Mouse (Mus musculus): Measurements from ENCODE around the gene Gpr15.

The Gpr15 gene

DNA sequence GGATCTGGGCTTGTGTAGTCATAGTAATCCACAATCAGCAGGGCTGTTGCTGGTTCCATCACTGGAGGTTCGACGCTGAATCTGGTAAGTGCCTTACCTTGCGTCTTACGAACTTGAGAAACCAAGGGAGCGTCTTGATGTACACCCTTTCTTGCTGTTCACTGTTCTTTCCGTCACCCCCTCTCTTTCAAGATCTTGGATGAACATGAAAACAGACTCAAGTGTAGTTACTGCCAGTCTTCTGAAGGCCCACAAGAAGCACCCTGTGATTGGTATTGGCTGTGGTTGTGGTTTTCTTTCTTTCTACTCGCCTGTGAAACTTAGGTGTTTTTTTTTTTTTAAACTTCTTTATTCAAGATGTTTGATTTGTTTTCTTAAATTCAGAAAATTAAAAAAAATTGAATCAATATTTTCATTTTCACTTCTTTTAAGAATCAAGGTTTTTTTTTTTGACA is at the start of gene Gpr15:
Gpr15 (minus strand) TSS at position 405 of the 455 bp plus-strand sequence.
- no peak for DNase-seq (ENCODE audit: low spot score in 2 of 2)

DNA sequence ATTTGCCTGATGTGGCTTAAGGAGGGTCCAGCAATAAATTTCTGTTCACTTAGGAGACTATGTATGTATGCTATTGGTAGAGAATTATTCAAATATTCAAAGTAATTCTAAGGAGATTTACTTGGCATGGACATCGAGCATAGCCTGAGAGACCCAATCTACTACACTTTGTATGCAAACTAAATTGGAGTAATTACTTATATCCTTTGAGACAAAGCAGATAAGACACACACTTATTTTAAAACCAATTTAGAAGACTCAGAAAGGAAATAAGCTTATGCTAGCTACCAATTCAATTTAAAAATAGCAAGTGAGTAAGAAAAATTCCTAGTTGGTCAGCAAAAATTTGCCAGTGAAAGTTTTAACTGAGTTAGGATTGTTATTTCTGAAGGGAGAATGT is 44.2 kb upstream of the Gpr15 start, which contains the start of gene Olfr172:
Olfr172 (minus strand) TSS at position 101 of the 400 bp plus-strand sequence.
- no peak for DNase-seq (ENCODE audit: low spot score in 2 of 2)

DNA sequence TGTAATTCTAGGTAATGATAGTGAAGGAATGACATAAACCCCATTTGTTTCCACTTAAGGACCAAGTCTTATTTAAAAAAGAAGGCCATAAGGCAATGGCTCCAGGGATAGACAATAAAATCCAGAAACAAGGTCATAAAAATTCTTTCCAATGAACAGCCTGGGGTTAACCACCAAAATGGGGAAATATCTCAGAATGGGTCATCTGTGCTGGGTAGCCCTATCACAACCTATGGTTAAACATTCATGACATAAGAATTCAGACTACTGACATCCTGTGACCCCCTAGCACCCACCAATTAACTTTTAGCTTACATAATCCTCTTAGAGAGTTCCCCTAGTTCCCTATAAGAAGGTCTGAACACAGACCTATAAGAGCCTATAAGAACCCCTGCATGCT is 37.3 kb upstream of the Gpr15 start:
- no peak for DNase-seq (ENCODE audit: low spot score in 2 of 2)

DNA sequence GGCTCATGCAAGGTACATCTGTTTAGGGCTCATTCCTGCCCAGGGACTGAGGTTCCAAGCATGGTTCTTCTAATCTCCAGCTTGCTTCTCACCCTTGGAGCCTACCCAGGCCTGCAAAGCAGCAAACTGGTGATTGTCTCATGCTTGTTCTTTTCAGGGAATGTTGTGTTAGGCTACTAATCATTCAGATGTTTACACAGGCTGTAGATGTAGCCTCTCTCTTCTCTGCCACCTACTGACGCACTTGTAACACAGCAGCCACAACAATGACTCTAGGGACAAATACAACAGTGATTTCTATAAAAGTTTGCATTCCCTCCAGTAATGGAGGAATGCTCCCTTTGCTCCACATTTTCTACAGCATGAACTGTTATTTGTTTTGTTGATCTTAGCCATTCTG is 32.4 kb upstream of the Gpr15 start:
- DNase-seq (ENCODE audit: low spot score in 2 of 2), result no peak

DNA sequence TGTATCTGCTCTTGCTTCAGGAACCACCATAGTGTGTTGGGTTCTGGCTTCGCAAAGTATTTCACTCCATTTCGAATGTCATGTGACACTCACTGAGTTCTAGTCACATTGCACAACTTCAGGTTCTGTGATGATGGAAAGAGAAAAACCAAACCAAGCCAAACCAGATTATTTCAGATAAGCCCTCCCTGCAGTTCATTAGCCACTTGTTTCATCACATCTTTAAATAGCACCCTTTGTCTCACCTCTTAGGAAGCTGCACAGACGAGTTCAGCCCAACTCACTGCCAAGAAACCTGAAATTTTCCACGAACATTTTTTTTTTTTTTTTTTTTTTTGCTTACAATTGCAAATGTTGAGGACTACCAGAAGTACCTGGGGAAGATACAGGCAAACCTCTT is 27.8 kb upstream of the Gpr15 start:
- DNase-seq (ENCODE audit: low spot score in 2 of 2), result no peak

DNA sequence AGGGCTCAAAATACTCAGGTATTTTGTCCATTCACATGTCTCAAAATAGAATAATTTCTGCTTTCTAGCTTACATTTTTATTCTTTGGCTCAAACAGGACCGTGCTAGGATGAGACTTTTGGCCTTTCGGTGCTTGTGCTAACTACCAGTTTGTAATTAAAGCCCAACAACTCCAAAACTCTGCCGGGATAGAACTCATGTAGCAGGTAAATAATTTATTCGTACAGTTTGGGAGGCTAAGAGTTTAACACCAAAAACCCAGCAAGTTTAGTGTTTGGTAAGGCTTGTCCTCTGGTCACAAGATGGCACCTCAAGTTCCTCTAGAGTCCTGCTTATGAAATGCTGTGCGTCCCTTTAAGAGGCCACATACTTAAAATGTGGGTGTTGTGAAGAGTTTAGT is 21.9 kb upstream of the Gpr15 start:
- DNase-seq (ENCODE audit: low spot score in 2 of 2), result no peak

DNA sequence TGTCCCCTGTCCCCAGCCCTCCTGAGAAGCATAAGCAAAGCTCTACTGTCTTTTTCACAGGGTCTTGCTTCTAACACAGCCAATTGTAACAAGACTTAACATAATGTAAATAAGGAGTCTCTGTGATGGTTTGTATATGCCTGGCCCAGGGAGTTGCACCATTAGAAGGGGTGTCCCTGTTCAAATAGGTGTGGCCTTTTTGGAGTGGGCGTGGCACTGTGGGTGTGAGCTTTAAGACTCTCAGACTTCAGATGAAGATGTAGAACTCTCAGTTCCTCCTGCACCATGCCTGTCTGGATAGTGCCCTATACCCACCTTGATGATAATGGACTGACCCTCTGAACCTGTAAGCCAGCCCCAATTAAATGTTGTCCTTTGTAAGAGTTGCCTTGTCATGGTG is 19.9 kb upstream of the Gpr15 start:
- DNase-seq (ENCODE audit: low spot score in 2 of 2), result no peak

DNA sequence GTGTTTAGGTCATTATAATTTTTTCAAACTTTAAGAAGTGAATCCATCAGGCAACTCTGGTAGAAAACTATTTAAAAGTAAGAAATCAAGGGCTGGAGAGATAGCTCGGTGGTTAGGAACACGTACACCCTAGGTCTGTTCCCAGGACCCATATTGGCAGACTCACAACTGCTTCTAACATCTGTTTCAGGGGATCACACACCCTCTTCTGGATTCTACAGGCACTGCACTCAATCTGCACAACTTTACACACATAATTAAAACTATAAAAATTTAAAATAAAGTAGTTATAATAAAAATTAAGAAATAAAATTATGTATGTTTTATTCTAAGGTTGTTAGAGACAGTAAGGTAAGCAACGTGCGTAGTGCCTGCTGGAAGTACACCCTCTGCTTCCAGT is 19.3 kb upstream of the Gpr15 start:
- DNase-seq (ENCODE audit: low spot score in 2 of 2), result no peak

DNA sequence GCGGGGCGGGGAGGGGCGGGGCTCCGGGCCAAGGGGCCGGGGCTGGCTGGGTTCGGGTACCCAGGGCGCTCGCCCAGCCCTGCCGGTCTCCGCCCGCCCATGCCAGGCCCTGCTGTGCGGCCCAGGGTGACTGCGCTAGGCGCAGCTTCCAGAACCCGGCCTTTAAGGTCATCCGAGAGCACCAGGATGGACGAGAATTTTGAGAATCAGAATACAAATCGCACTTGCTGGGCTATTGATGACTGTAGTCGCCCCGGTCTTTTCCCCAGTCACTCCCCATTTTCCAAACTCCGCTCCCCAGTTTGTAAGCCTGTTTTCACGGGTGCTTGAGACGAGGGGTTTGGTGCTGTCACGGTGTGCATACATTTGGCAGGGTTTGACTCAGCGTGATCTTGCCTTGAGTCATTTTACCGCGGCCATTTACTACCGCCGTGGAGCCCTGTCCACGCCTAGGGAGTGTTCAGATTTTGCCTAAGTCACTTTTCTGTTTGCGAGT is 9.4 kb upstream of the Gpr15 start:
- DNase-seq (ENCODE audit: low spot score in 2 of 2), result peak in 1 of 2 experiments; percentile 30

DNA sequence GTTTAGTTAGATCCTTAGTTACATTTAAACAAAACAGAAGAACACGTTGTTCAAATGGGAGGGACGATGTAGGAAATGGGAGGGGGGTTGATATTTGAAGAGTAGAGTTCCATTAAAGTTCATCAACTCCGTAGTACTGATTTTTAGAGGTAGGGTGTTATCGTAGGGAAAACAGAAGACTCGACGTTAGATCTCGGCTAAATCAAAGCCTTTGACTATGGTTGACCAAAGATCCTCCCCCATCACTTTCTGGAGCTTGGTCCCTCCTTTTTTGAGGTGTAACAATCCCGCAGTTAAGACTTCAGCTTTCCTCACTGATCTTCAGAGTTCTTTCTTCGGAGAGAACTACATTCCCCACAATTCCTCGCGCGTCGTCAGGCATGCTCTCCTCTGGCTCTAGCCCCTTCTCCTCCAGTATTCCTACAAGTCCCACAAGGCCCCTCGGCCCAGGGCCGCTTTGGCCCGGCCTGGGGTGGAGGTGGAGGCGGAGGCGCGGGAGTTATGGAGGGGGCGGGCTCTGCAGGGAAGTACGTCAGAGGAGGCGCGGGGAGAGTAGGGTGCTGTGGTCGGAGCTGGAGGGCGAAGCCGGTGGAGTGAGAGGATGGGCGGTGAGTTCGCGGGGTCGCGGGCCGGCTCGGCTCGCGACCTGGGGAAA is 8.7 kb upstream of the Gpr15 start, which contains the start of gene Cldnd1:
Cldnd1 (plus strand) TSS at position 434 of the 655 bp plus-strand sequence.
- DNase-seq (ENCODE audit: low spot score in 2 of 2), result peak; percentile 93 to 95

DNA sequence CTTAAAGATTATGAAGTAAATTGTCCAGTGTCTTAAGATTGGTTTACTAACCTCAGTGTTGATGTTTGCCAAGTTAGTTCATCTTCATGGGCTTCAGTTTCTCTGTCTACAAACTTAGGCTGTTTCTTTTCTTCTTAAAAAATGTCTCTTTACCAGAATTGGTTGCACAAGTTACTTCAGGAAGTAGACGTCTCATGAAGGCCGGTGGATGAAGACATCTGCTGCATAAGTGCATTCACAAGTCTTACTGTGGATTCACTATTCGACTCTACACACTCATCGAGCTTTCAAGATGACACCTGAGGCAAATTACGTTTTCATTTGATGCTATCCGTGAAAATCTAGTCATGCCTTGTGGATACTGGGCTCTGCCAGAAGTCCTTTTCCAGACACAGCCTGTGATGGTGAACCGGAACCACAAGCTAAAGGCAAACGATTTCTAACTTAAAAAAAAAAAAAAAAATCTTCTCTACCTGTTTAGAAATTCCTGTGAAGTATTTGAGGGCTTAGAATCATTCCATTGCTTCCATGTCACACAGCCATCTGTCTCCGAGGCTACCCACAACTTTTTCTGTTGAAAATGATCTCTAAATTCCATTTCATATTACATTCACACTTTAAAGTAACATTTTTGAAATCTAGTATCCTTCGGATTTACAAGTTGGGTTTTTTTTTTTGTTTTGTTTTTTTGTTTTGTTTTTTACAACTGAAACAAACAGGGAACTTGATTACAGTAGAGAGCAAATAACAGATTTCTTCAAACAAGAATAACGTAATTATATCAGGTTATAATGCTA is 8.0 kb upstream of the Gpr15 start:
- no peak for DNase-seq (ENCODE audit: low spot score in 2 of 2)

DNA sequence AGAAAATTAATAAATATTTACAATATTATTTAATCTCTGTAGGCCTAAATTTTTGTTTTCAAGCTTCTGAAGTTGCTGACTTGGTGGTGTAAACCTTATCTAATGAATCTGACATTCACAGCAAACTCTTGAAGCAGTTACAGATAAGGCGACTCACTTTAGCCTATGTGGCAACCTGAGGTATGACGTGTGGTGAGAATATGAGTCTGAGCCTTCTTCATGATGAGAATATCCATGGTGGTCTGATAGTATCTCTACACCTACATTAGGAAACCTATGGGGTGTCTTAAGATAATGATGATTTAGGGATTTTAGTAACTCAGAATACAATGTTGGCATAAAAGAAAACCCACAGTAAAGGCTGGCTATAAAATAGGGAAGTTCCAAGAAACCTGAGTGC is 3.4 kb upstream of the Gpr15 start:
- no peak for DNase-seq (ENCODE audit: low spot score in 2 of 2)

DNA sequence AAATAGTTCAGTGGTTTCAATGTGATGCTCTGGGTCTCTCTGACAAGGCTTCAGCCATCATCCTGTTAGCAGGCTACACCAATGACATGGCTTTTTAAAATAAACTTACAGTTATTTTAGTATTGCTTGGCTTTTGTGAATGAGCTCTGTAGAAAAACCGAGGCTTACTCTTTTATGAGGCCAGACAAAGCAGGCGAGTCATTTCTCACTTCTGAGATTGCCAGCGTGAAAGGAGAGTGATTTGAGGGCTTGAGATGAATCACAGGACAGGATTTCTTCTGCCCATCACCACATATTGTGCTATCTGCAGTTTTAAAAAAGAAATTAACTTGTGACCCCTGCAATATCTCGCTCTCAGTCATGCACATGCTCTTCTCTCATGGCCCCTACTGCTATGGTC is 3.9 kb downstream of the Gpr15 start:
- no peak for DNase-seq (ENCODE audit: low spot score in 2 of 2)

DNA sequence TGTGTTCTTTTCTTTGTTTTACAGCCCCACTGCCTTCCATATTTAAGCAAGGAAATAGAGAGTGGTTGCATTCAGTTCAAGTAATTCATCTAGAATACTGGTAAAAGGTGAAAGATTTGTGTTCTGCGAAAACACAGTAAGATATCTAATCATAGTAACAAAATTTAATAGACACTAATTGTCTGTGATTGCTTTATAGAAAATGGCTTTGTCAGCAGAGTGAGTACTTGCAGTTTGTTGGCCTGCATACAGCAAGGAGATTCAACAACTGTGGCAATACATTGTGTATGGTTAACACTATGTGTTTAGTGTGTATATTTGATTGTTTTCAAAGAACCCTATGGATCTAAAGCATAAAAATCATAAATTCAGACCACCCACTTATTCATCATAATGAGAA is 5.7 kb downstream of the Gpr15 start:
- DNase-seq (ENCODE audit: low spot score in 2 of 2), result no peak

DNA sequence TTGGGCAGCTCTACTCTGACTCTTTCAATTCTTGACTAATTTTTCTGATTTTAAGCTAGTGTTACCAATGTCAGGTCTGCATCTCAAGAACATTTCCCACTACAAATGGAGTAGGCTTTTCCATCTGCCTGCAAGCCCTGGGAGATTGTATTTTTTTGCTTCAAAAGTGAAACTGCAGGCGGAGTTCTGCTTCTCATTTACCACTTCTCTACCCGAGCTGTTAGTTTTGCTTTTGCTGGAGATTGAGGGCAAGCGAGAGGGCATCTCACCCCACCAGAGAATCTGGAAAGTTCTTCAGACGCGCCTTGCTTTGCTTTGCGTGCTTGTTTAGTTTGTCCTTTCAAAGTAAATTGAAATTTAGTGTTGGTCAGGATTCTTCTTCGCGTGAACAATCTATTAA is 6.6 kb downstream of the Gpr15 start:
- DNase-seq (ENCODE audit: low spot score in 2 of 2), result no peak

DNA sequence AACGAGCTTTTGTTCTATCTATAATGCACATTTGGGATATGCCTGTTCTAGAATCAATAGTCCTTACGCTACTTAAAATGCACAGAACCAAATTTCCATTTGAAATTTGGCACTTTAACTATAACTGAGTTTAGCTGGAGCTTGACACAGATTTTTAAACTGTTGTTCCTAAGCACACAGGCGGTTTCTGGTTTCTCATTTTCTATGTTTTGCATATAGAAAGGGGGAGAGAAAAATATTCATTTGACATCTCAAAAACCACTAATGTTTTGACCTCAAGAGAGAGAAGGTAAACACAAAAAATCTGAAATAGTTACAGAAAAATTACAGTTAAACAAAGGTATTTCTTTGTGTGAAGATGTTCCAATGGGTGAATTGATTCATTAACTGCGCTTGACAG is 9.3 kb downstream of the Gpr15 start:
- no peak for DNase-seq (ENCODE audit: low spot score in 2 of 2)

DNA sequence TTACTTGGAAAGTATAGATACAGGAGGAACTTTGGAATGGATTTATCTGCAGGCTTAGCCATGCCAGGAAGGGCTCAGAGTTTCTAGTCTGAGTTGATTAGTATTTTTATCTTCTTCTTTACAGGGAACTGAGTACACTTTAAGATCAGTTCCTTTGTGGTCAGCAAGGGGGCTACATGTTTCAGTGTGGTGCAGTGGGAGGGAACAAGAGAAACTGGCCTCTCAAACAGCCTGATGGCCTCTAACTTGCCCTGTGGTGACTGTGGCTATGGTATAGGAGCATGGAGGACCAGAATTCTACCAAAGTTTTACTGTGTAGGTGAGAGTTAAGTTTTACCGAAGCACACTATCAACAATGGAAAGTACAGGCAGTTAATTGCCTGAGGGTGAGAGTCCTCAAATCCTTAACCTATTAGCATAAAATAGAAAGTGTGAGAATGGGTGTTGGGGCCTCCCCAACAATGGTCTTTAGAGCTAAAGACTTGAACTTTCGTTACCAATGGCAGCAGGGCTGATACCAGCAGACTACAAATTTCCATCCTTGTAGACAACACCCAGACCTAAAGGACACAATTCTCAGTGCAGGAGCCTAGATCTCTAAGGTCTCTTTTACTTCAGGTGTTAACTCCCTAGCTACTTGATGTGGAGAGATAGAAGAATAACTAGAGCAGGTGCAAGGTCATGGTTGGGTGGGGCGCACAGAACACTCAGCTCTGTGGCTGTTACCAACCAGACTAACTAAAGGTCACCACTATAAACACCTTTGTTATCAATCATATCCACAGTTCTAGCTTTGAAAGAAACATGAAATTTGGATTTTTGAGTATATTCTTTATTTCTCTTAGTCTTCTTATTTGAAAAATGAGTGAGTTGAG is 10.0 kb downstream of the Gpr15 start:
- no peak for DNase-seq (ENCODE audit: low spot score in 2 of 2)

DNA sequence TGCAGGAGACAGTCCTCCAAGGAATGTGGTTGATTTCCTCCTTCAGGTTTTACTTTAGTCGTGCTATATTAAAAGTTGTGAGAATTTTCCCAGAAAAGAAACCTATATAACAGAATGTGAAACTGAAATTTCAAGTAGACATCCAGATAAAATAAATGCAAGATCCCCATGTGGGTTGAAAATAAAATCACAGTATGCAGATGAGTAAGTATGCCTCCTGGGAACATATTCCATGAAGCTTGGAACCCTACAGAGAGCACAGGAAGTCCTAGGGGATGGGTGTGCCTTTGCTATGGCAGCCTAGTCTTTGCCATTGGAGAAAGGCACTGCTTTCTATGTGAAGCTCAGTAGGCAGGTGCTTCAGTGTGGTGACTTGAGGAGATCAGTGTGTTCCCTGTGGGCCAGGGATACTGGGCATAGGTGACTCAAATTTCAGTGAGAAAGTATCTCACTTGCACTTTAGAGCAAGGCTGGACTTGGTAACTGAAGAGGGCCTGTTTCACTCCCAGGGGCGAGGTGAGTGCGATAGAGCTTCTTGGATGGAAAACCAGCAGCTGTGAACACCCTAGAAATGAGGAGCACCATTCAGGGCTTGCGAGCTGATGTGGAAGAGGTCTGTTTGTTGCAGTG is 11.5 kb downstream of the Gpr15 start:
- DNase-seq (ENCODE audit: low spot score in 2 of 2), result peak in 1 of 2 experiments; percentile 46

DNA sequence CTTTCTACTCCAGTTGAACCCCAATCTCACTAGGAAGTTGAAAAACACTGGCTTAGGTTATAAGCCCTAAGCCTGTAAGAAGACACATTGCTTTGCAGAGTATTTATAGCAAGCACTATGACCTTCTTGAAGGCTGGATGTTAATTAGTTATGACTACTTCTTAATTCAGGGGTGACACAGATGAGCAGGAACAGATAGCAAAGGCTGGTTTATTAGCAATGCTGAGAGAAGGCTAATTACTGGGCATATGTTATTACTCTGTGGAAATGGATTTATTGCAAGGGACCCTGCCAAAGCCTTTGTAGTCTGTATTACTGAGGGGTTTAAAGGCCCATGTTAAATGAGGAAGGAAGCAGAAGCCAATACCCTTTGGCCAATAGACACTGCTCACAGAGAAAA is 13.9 kb downstream of the Gpr15 start:
- DNase-seq (ENCODE audit: low spot score in 2 of 2), result no peak

DNA sequence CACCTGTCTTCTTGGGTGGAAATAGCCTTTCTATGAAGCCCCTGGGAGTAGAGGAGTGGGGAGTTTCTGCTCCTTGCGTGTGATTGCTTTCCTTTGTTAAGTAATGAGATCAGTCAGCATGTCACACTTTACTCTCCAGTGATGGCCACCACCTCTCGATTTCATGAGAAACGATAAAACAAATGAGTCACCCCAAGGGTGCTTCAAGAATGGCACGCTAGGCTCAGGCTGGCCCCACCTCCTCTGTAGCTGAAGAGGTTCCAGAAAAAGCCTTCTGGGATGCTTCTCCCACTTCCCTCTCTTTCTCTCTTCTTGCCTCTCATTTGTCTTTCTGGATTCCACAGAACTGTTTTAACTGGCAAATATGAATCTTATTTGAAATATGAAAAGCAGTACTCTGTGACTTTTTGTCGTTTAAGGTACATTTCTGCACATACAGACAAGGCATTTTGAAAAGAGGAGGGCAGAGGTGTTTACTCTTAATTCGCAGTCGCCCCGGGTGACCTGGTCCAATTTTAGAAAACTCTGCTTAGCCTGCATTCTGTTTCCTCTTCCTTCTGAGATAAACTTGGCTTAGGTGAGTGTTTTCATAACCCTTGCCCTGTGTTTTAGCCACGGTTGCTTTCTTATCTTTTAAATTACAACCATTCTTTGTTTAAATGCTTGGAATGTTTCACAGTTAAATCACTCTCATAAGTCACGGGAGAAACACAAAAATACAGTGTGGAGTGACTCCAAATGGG is 15.3 kb downstream of the Gpr15 start:
- no peak for DNase-seq (ENCODE audit: low spot score in 2 of 2)
